Mouse (Mus musculus): ENCODE results near the gene Olfr830.
"Not testable (repeated sequence)": the region's sequence is repeated elsewhere in the genome, so short reads cannot be mapped to it uniquely, and the experiment has no call there.

Olfr830 gene

DNA sequence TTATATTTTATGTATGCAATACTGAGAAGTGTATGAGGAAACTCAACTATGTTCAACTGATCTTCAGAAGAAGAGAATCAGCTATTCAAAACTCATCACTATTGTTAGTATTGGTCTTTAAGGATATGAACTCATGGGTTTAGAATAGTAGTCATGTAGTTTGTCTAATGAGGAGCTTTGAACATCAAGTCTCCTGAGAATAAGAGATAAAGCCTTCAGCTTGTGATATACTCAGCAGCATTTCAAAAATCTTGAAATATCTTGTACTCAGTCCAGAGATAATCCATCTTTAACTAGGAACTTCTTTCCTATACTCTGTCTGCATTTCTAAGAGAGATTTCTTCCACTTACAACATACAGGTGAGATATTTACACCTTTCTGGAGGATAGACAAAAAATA lies at the start of gene Olfr830:
Olfr830 (plus strand) TSS at position 301 of the 400 bp plus-strand sequence.
- no peak for DNase-seq (ENCODE audit: extremely low read depth, insufficient read length, low spot score)

GRCm38 (mm10) chr9:18854633-18855032 lies 19.9 kb upstream of the Olfr830 start, which contains the start of gene Olfr829:
Gene Olfr829, plus strand, starts transcription at chr9:18854933.
- no peak for DNase-seq (ENCODE audit: extremely low read depth, insufficient read length, low spot score)

GRCm38 (mm10) chr9:18907699-18908098 lies 33.2 kb downstream of the Olfr830 start:
- not testable (repeated sequence) for DNase-seq (ENCODE audit: extremely low read depth, insufficient read length, low spot score)

- not testable (repeated sequence) for DNase-seq (ENCODE audit: extremely low read depth, insufficient read length, low spot score)
Measured at GRCm38 (mm10) chr9:18927921-18928320, 53.4 kb downstream of the Olfr830 start.

All from 3134 (cell line).